Mouse (Mus musculus): ENCODE measurements around the gene Ly6g6d. TPM values are rescaled to one million over a fixed set of nuclear protein-coding genes. Genes with fewer than 3 reads are reported as not detected.

Gene Ly6g6d
- polyA plus RNA-seq, 1 experiment from 2014 or later = 0.76 TPM

GRCm38 (mm10) chr17:35104079-35104478, 26.2 kb upstream of the Ly6g6d start:
- Histone ChIP-seq H3K4me1 (ENCODE audit: control insufficient read depth, insufficient read depth, low read length) (no peaks in the 10 kb centered on the region), H3K4me2 (ENCODE audit: low read length) (no peak overlapping the region), H3K4me3 (ENCODE audit: low read depth, low read length) (no peak overlapping the region), H3K9ac (ENCODE audit: low read length) (no peak overlapping the region), H3K27me3 (replicated peaks; ENCODE audit: control insufficient read depth, insufficient read depth, low read length) (no peaks in the 10 kb centered on the region), H3K27ac (ENCODE audit: low read depth, low read length) (no peak overlapping the region), H3K9me3 (replicated peaks; ENCODE audit: control insufficient read depth, low read length) (no peaks in the 10 kb centered on the region), H3K36me3 (ENCODE audit: control insufficient read depth, insufficient read depth, low read length) (peaks cover 53% of the 10 kb centered on the region)
- ATAC-seq (no peak), DNase-seq (ENCODE audit: low spot score) (no peak)
- WGBS = 92% methylated on average over 7 of the region's 7 CpGs

- no peak for DNase-seq (ENCODE audit: low spot score)
- ATAC-seq = no peak
- H3K4me1 ChIP-seq (ENCODE audit: control insufficient read depth, insufficient read depth, low read length) = no peaks in the 10 kb centered on the region
- no peaks in the 10 kb centered on the region for H3K27me3 ChIP-seq (replicated peaks; ENCODE audit: control insufficient read depth, insufficient read depth, low read length)
- no peak overlapping the region for H3K9ac ChIP-seq (ENCODE audit: low read length)
- 73% methylated on average over 6 of the region's 6 CpGs for WGBS
- H3K9me3 ChIP-seq (replicated peaks; ENCODE audit: control insufficient read depth, low read length) = no peaks in the 10 kb centered on the region
- H3K4me3 ChIP-seq (ENCODE audit: low read depth, low read length) = no peak overlapping the region
- H3K4me2 ChIP-seq (ENCODE audit: low read length) = no peak overlapping the region
- H3K27ac ChIP-seq (ENCODE audit: low read depth, low read length) = no peak overlapping the region
- peaks cover 61% of the 10 kb centered on the region for H3K36me3 ChIP-seq (ENCODE audit: control insufficient read depth, insufficient read depth, low read length)
Measured at GRCm38 (mm10) chr17:35103221-35103690, 25.4 kb upstream of the Ly6g6d start.

- Histone ChIP-seq H3K9ac (ENCODE audit: low read length) (no peak overlapping the region), H3K27me3 (replicated peaks; ENCODE audit: control insufficient read depth, insufficient read depth, low read length) (no peaks in the 10 kb centered on the region), H3K36me3 (ENCODE audit: control insufficient read depth, insufficient read depth, low read length) (peaks cover 69% of the 10 kb centered on the region), H3K27ac (ENCODE audit: low read depth, low read length) (no peak overlapping the region), H3K4me3 (ENCODE audit: low read depth, low read length) (no peak overlapping the region), H3K4me1 (ENCODE audit: control insufficient read depth, insufficient read depth, low read length) (no peaks in the 10 kb centered on the region), H3K4me2 (ENCODE audit: low read length) (no peak overlapping the region), H3K9me3 (replicated peaks; ENCODE audit: control insufficient read depth, low read length) (no peaks in the 10 kb centered on the region)
- 81% methylated on average over 8 of the region's 8 CpGs for WGBS
- no peak for DNase-seq (ENCODE audit: low spot score)
- no peak for ATAC-seq
Measured at GRCm38 (mm10) chr17:35102299-35102698, 24.4 kb upstream of the Ly6g6d start.

GRCm38 (mm10) chr17:35101161-35101560, 23.3 kb upstream of the Ly6g6d start:
- Histone ChIP-seq H3K4me2 (ENCODE audit: low read length) (no peak overlapping the region), H3K4me1 (ENCODE audit: control insufficient read depth, insufficient read depth, low read length) (no peaks in the 10 kb centered on the region), H3K36me3 (ENCODE audit: control insufficient read depth, insufficient read depth, low read length) (peaks cover 80% of the 10 kb centered on the region), H3K4me3 (ENCODE audit: low read depth, low read length) (no peak overlapping the region), H3K9ac (ENCODE audit: low read length) (no peak overlapping the region), H3K9me3 (replicated peaks; ENCODE audit: control insufficient read depth, low read length) (no peaks in the 10 kb centered on the region), H3K27ac (ENCODE audit: low read depth, low read length) (no peak overlapping the region), H3K27me3 (replicated peaks; ENCODE audit: control insufficient read depth, insufficient read depth, low read length) (no peaks in the 10 kb centered on the region)
- WGBS = 93% methylated on average over 11 of the region's 11 CpGs
- ATAC-seq (no peak), DNase-seq (ENCODE audit: low spot score) (no peak)

GRCm38 (mm10) chr17:35100196-35100765, 22.4 kb upstream of the Ly6g6d start:
- H3K4me3 ChIP-seq (ENCODE audit: low read depth, low read length) = no peak overlapping the region
- no peak overlapping the region for H3K9ac ChIP-seq (ENCODE audit: low read length)
- H3K4me2 ChIP-seq (ENCODE audit: low read length) = no peak overlapping the region
- H3K36me3 ChIP-seq (ENCODE audit: control insufficient read depth, insufficient read depth, low read length) = peaks cover 83% of the 10 kb centered on the region
- H3K27ac ChIP-seq (ENCODE audit: low read depth, low read length) = no peak overlapping the region
- no peaks in the 10 kb centered on the region for H3K4me1 ChIP-seq (ENCODE audit: control insufficient read depth, insufficient read depth, low read length)
- H3K27me3 ChIP-seq (replicated peaks; ENCODE audit: control insufficient read depth, insufficient read depth, low read length) = no peaks in the 10 kb centered on the region
- no peak for ATAC-seq
- H3K9me3 ChIP-seq (replicated peaks; ENCODE audit: control insufficient read depth, low read length) = no peaks in the 10 kb centered on the region
- DNase-seq (ENCODE audit: low spot score) = no peak
- WGBS = 75% methylated on average over 10 of the region's 10 CpGs

GRCm38 (mm10) chr17:35097164-35097655, 19.3 kb upstream of the Ly6g6d start:
- H3K36me3 ChIP-seq (ENCODE audit: control insufficient read depth, insufficient read depth, low read length) = peaks cover 88% of the 10 kb centered on the region
- H3K4me1 ChIP-seq (ENCODE audit: control insufficient read depth, insufficient read depth, low read length) = no peaks in the 10 kb centered on the region
- DNase-seq (ENCODE audit: low spot score) (no peak), ATAC-seq (no peak)
- H3K9me3 ChIP-seq (replicated peaks; ENCODE audit: control insufficient read depth, low read length) = no peaks in the 10 kb centered on the region
- no peaks in the 10 kb centered on the region for H3K27me3 ChIP-seq (replicated peaks; ENCODE audit: control insufficient read depth, insufficient read depth, low read length)
- WGBS = 78% methylated on average over 12 of the region's 12 CpGs
- H3K4me3 ChIP-seq (ENCODE audit: low read depth, low read length) = no peak overlapping the region
- H3K9ac ChIP-seq (ENCODE audit: low read length) = no peak overlapping the region
- H3K4me2 ChIP-seq (ENCODE audit: low read length) = no peak overlapping the region
- no peak overlapping the region for H3K27ac ChIP-seq (ENCODE audit: low read depth, low read length)

- no peak overlapping the region for H3K9ac ChIP-seq (ENCODE audit: low read length)
- peaks cover 85% of the 10 kb centered on the region for H3K36me3 ChIP-seq (ENCODE audit: control insufficient read depth, insufficient read depth, low read length)
- no peak overlapping the region for H3K4me2 ChIP-seq (ENCODE audit: low read length)
- no peak overlapping the region for H3K27ac ChIP-seq (ENCODE audit: low read depth, low read length)
- WGBS = 85% methylated on average over 12 of the region's 12 CpGs
- no peak overlapping the region for H3K4me3 ChIP-seq (ENCODE audit: low read depth, low read length)
- no peak for DNase-seq (ENCODE audit: low spot score)
- H3K27me3 ChIP-seq (replicated peaks; ENCODE audit: control insufficient read depth, insufficient read depth, low read length) = no peaks in the 10 kb centered on the region
- H3K9me3 ChIP-seq (replicated peaks; ENCODE audit: control insufficient read depth, low read length) = no peaks in the 10 kb centered on the region
- ATAC-seq = no peak
- no peaks in the 10 kb centered on the region for H3K4me1 ChIP-seq (ENCODE audit: control insufficient read depth, insufficient read depth, low read length)
Measured at GRCm38 (mm10) chr17:35096597-35096996, 18.7 kb upstream of the Ly6g6d start.

GRCm38 (mm10) chr17:35094475-35095365, 16.9 kb upstream of the Ly6g6d start:
- Histone ChIP-seq H3K27me3 (replicated peaks; ENCODE audit: control insufficient read depth, insufficient read depth, low read length) (no peaks in the 10 kb centered on the region), H3K27ac (ENCODE audit: low read depth, low read length) (no peak overlapping the region), H3K9ac (ENCODE audit: low read length) (no peak overlapping the region), H3K4me1 (ENCODE audit: control insufficient read depth, insufficient read depth, low read length) (peaks cover 6% of the 10 kb centered on the region), H3K4me2 (ENCODE audit: low read length) (no peak overlapping the region), H3K4me3 (ENCODE audit: low read depth, low read length) (no peak overlapping the region), H3K9me3 (replicated peaks; ENCODE audit: control insufficient read depth, low read length) (no peaks in the 10 kb centered on the region), H3K36me3 (ENCODE audit: control insufficient read depth, insufficient read depth, low read length) (peaks cover 70% of the 10 kb centered on the region)
- ATAC-seq (no peak), DNase-seq (ENCODE audit: low spot score) (no peak)
- WGBS = 93% methylated on average over 15 of the region's 15 CpGs

All from forebrain, embryonic 14.5 days (tissue).